Mouse (Mus musculus): ENCODE measurements at regions not wholly inside any gene's neighbourhood (a gene's known extent, or its start where the extent isn't known, plus 50 kb on each side); places are given as distances from the start of the nearest gene placed in this dataset.

DNA sequence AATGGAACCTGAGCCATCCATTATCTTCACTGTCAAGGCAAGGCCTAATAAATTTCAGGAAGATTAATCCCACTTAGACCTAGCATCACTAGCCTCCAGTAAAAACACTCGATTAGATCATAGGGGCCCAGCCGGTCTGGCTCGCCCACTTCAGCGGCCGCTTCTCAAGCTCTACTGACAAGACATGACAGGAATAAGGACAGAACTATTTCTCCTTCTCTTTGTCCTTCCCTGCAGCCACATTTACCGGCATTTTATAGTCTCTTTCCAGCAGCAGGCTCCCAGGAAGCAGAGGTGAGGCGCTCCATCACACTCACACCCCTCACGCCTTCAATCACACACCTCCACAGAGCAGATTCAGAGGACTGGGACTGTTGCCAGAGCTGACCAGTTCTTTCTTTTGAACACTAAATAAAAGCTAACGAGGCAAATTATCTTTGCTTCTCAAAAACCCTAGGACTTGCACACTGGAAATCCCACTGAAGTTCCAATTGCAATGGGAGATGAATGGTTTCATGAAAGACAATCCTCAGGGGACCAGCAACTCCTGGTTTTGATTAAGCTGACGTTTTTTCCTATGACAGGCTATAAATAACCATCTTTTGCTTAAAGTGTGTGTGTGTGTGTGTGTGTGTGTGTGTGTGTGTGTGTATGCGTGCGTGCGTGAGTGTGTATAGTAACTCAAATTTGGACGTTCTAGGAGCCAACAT is 184.6 kb downstream of the Sox4 start:
- Histone ChIP-seq H3K27ac (no peak overlapping the region), H3K4me2 (no peak overlapping the region), H3K9me3 (no peaks in the 10 kb centered on the region), H3K36me3 (no peaks in the 10 kb centered on the region), H3K4me3 (no peak overlapping the region), H3K4me1 (peaks cover 22% of the 10 kb centered on the region), H3K9ac (no peak overlapping the region), H3K27me3 (no peaks in the 10 kb centered on the region)
- 31% methylated on average over 14 of the region's 14 CpGs for WGBS
- no peak for ATAC-seq (ENCODE audit: borderline replicate concordance, extremely low read depth, low FRiP score, low TSS enrichment)

DNA sequence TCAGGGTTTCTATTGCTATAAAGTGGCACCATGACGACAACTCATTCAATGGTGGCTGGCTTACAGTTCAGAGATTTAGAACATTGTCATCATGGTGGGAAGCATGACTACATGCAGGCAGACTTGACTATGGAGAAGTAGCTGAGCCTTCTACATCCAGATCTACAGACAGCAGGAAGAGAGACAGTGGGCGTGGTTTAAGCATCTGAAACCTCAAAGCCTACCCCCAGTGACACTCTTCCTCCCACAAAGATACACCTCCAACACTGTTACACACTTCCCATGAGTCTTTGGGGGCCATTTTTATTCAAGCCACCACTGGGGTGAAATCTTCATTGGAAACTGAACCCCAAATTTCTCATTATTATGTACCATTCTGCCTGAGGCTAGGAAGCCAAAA is 191.0 kb downstream of the Sox4 start:
- ATAC-seq (ENCODE audit: borderline replicate concordance, extremely low read depth, low FRiP score, low TSS enrichment), result no peak
- Histone ChIP-seq H3K9me3 (no peaks in the 10 kb centered on the region), H3K9ac (no peak overlapping the region), H3K4me1 (peaks cover 26% of the 10 kb centered on the region), H3K4me3 (no peak overlapping the region), H3K36me3 (no peaks in the 10 kb centered on the region), H3K27ac (no peak overlapping the region), H3K4me2 (no peak overlapping the region), H3K27me3 (no peaks in the 10 kb centered on the region)
- 85% methylated on average over 2 of the region's 2 CpGs for WGBS

DNA sequence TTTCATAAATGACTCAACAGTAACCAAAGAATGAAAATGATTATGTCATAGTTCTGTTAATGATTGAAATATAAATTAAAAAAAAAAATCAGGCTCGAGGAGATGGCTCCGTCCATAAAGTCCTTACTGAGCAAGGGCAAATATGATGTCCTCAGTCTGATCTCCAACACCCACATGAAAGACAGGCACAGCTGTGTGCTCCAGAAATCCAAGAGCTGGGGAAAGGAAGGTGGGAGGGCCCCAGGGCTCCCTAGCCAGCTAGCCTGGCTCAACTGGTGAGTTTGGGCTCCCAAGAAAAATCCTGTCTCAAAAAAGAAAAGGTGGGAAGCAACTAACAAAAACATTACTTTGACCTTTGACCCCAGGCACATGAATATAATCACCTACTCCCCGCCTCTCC is 194.5 kb downstream of the Sox4 start:
- Histone ChIP-seq H3K9me3 (no peaks in the 10 kb centered on the region), H3K4me1 (peaks cover 52% of the 10 kb centered on the region), H3K4me2 (no peak overlapping the region), H3K27me3 (no peaks in the 10 kb centered on the region), H3K36me3 (no peaks in the 10 kb centered on the region), H3K9ac (no peak overlapping the region), H3K27ac (peak overlapping the region; percentile 97), H3K4me3 (no peak overlapping the region)
- no peak for ATAC-seq (ENCODE audit: borderline replicate concordance, extremely low read depth, low FRiP score, low TSS enrichment)
- 17% methylated on average over 3 of the region's 3 CpGs for WGBS

- no peaks in the 10 kb centered on the region for H3K36me3 ChIP-seq
- peak overlapping the region; percentile 97 for H3K27ac ChIP-seq
- H3K4me3 ChIP-seq, result peak overlapping the region; percentile 31
- H3K9ac ChIP-seq, result peak overlapping the region; percentile 34
- ATAC-seq (ENCODE audit: borderline replicate concordance, extremely low read depth, low FRiP score, low TSS enrichment), result peak; percentile 94
- H3K4me2 ChIP-seq, result peak overlapping the region; percentile 67
- under 1% methylated on average over 13 of the region's 13 CpGs for WGBS
- H3K4me1 ChIP-seq, result peaks cover 56% of the 10 kb centered on the region
- H3K9me3 ChIP-seq, result no peaks in the 10 kb centered on the region
- H3K27me3 ChIP-seq, result no peaks in the 10 kb centered on the region
These were observed 195.5 kb downstream of the Sox4 start for GRCm38 (mm10) chr13:28757846-28758522.

- Histone ChIP-seq H3K4me2 (peak overlapping the region; percentile 67), H3K4me3 (no peak overlapping the region; the same call in 1 of the 2 replicates), H3K36me3 (no peaks in the 10 kb centered on the region), H3K27me3 (no peaks in the 10 kb centered on the region), H3K4me1 (peaks cover 64% of the 10 kb centered on the region), H3K9ac (peak overlapping the region; percentile 34), H3K27ac (peak overlapping the region; percentile 97), H3K9me3 (no peaks in the 10 kb centered on the region)
- 13% methylated on average over 11 of the region's 11 CpGs for WGBS
- peak; percentile 41; the same call in 1 of the 2 replicates for ATAC-seq (ENCODE audit: borderline replicate concordance, extremely low read depth, low FRiP score, low TSS enrichment)
These were observed 196.4 kb downstream of the Sox4 start for GRCm38 (mm10) chr13:28756915-28757765.

GRCm38 (mm10) chr13:28754207-28754606 is 199.3 kb downstream of the Sox4 start:
- no peak overlapping the region for H3K4me2 ChIP-seq
- WGBS, result 64% methylated on average over 5 of the region's 5 CpGs
- no peak for ATAC-seq (ENCODE audit: borderline replicate concordance, extremely low read depth, low FRiP score, low TSS enrichment)
- no peak overlapping the region for H3K9ac ChIP-seq
- no peaks in the 10 kb centered on the region for H3K36me3 ChIP-seq
- H3K27me3 ChIP-seq, result no peaks in the 10 kb centered on the region
- H3K4me3 ChIP-seq, result no peak overlapping the region
- H3K27ac ChIP-seq, result no peak overlapping the region
- H3K9me3 ChIP-seq, result no peaks in the 10 kb centered on the region
- H3K4me1 ChIP-seq, result peaks cover 65% of the 10 kb centered on the region

GRCm38 (mm10) chr13:28750949-28751692 is 202.4 kb downstream of the Sox4 start:
- H3K4me3 ChIP-seq, result no peak overlapping the region
- H3K9ac ChIP-seq, result no peak overlapping the region
- ATAC-seq (ENCODE audit: borderline replicate concordance, extremely low read depth, low FRiP score, low TSS enrichment), result peak; percentile 81
- peaks cover 34% of the 10 kb centered on the region for H3K4me1 ChIP-seq
- no peaks in the 10 kb centered on the region for H3K27me3 ChIP-seq
- H3K36me3 ChIP-seq, result no peaks in the 10 kb centered on the region
- H3K9me3 ChIP-seq, result no peaks in the 10 kb centered on the region
- H3K27ac ChIP-seq, result peak overlapping the region; percentile 57
- 46% methylated on average over 11 of the region's 11 CpGs for WGBS
- no peak overlapping the region for H3K4me2 ChIP-seq

DNA sequence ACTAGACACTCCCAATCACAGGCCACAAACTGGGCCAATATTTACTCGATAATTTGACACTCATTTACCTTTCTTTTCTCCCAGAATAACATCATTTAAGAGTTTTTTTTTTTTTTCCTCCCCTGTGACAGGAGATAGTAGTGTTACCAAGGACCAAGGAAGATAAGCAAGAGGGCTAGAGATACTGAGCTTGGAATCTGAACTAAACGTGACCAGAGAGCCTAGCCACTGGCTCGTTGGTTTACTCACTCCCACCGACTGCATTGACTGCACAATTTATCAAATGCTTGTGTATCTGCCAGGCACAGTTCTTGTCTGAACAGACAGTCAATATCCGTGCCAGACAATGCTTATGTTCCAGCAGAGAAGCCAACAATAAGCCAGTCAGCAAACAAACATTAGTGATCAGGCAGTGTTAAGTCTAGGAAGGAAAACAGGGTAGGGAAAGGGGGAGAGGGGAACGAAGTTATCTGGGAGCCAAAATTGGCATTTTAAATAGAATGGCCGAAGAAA is 213.3 kb downstream of the Sox4 start:
- H3K9ac ChIP-seq, result no peak overlapping the region
- no peak for ATAC-seq (ENCODE audit: borderline replicate concordance, extremely low read depth, low FRiP score, low TSS enrichment)
- no peak overlapping the region for H3K4me3 ChIP-seq
- no peaks in the 10 kb centered on the region for H3K9me3 ChIP-seq
- no peak overlapping the region for H3K4me2 ChIP-seq
- H3K27me3 ChIP-seq, result no peaks in the 10 kb centered on the region
- H3K36me3 ChIP-seq, result no peaks in the 10 kb centered on the region
- peak overlapping the region; percentile 94 for H3K27ac ChIP-seq
- H3K4me1 ChIP-seq, result peaks cover 27% of the 10 kb centered on the region
- WGBS, result 21% methylated on average over 7 of the region's 7 CpGs

- Histone ChIP-seq H3K9ac (no peak overlapping the region), H3K27me3 (no peaks in the 10 kb centered on the region), H3K4me2 (peak overlapping the region; percentile 18), H3K36me3 (no peaks in the 10 kb centered on the region), H3K4me3 (no peak overlapping the region), H3K4me1 (peaks cover 27% of the 10 kb centered on the region), H3K27ac (peak overlapping the region; percentile 94), H3K9me3 (no peaks in the 10 kb centered on the region)
- peak; percentile 87 for ATAC-seq (ENCODE audit: borderline replicate concordance, extremely low read depth, low FRiP score, low TSS enrichment)
- WGBS, result 22% methylated on average over 8 of the region's 8 CpGs
These were observed 215.1 kb downstream of the Sox4 start for GRCm38 (mm10) chr13:28738160-28739100.

- no peak overlapping the region for H3K9ac ChIP-seq
- H3K4me3 ChIP-seq, result no peak overlapping the region
- H3K4me1 ChIP-seq, result peaks cover 6% of the 10 kb centered on the region; the same call in 1 of the 2 replicates
- 62% methylated on average over 1 of the region's 1 CpGs for WGBS
- no peaks in the 10 kb centered on the region for H3K9me3 ChIP-seq
- H3K36me3 ChIP-seq, result no peaks in the 10 kb centered on the region
- no peak overlapping the region for H3K27ac ChIP-seq
- ATAC-seq (ENCODE audit: borderline replicate concordance, extremely low read depth, low FRiP score, low TSS enrichment), result no peak
- no peak overlapping the region for H3K4me2 ChIP-seq
- H3K27me3 ChIP-seq, result no peaks in the 10 kb centered on the region
These were observed 221.0 kb downstream of the Sox4 start for GRCm38 (mm10) chr13:28732475-28732874.
